Mouse (Mus musculus) stomach, embryonic 16.5 days (tissue): Measurements from ENCODE around the gene Adar. TPM values are rescaled to one million over a fixed set of nuclear protein-coding genes. Genes with fewer than 3 reads are reported as not detected.

Experiments
- ATAC-seq: fragments of 200-750 bp; cut with Nextera tagmentation; 2 replicates; pipeline ENCODE4 v1.8.0; 2017; ENCODE audit warnings: moderate number of reproducible peaks, moderate TSS enrichment; ENCODE audit not compliant: insufficient read depth, low FRiP score
- H3K27ac ChIP-seq: fragments of 300-500 bp; sonication (generic); 2 replicates; pipeline ENCODE4 v1.5.1; 2014; ENCODE audit warnings: low read length
- H3K27me3 ChIP-seq: fragments of 300-500 bp; sonication (generic); 2 replicates; pipeline ENCODE4 v1.6.1; 2014; ENCODE audit warnings: low read length, control low read depth, mixed read lengths; ENCODE audit not compliant: control insufficient read depth, insufficient read depth
- H3K36me3 ChIP-seq: fragments of 300-500 bp; sonication (generic); 2 replicates; pipeline ENCODE4 v1.6.1; 2014; ENCODE audit warnings: low read length; ENCODE audit not compliant: control insufficient read depth, insufficient read depth
- H3K4me1 ChIP-seq: fragments of 300-500 bp; sonication (generic); 2 replicates; pipeline ENCODE4 v1.6.1; 2014; ENCODE audit warnings: low read length, control low read depth, mixed read lengths; ENCODE audit not compliant: control insufficient read depth, insufficient read depth
- H3K4me2 ChIP-seq: fragments of 300-500 bp; sonication (generic); 2 replicates; pipeline ENCODE4 v1.6.1; 2014; ENCODE audit warnings: low read depth, low read length, mixed read lengths
- H3K4me3 ChIP-seq: fragments of 300-500 bp; sonication (generic); replicated peaks from 2 replicates; pipeline ENCODE4 v1.5.1; 2014; ENCODE audit warnings: mild to moderate bottlenecking, low read length
- H3K9ac ChIP-seq: fragments of 300-500 bp; sonication (generic); 2 replicates; pipeline ENCODE4 v1.6.1; 2014; ENCODE audit warnings: low read length
- H3K9me3 ChIP-seq: fragments of 300-500 bp; sonication (generic); replicated peaks from 2 replicates; pipeline ENCODE4 v1.6.1; 2016; ENCODE audit warnings: low read length, control low read depth; ENCODE audit not compliant: control insufficient read depth
- WGBS: fragments of 180-500 bp; shearing (Covaris S2); extraction: QIAGEN DNeasy Blood & Tissue Kit; methylation state at CpG from one replicate; pipeline ENCODE4 v1.1.7; 2014; 5-methylcytosine and 5-hydroxymethylcytosine counted together
- polyA plus RNA-seq: library from polyadenylated mRNA; unstranded; fragments of >200 nt; fragmentation: Nextera tagmentation; extraction: Ambion mirVana; gene quantifications from 2 replicates; pipeline ENCODE4 v1.2.1, GENCODE M21; 2015

Gene Adar
- polyA plus RNA-seq, 1 experiment from 2014 or later = 12.3 TPM

GRCm38 (mm10) chr3:89780102-89780501 lies 65.3 kb downstream of the Adar start:
- H3K27me3 ChIP-seq = no peaks in the 10 kb centered on the region
- ATAC-seq = no peak
- 82% methylated on average over 4 of the region's 4 CpGs for WGBS
- no peak overlapping the region for H3K4me2 ChIP-seq
- H3K36me3 ChIP-seq = peaks cover 41% of the 10 kb centered on the region
- no peak overlapping the region for H3K9ac ChIP-seq
- H3K27ac ChIP-seq = no peak overlapping the region
- H3K4me1 ChIP-seq = peaks cover 9% of the 10 kb centered on the region
- no peak overlapping the region for H3K4me3 ChIP-seq
- H3K9me3 ChIP-seq = no peaks in the 10 kb centered on the region

GRCm38 (mm10) chr3:89781640-89782039 lies 66.8 kb downstream of the Adar start:
- Histone ChIP-seq H3K9me3 (no peaks in the 10 kb centered on the region), H3K4me2 (no peak overlapping the region), H3K4me3 (no peak overlapping the region), H3K27me3 (no peaks in the 10 kb centered on the region), H3K27ac (no peak overlapping the region), H3K36me3 (peaks cover 41% of the 10 kb centered on the region), H3K4me1 (peaks cover 10% of the 10 kb centered on the region; the same call in 1 of the 2 replicates), H3K9ac (no peak overlapping the region)
- ATAC-seq = no peak
- 76% methylated on average over 5 of the region's 5 CpGs for WGBS

GRCm38 (mm10) chr3:89784991-89785753 lies 70.3 kb downstream of the Adar start:
- ATAC-seq = peak; percentile 80
- H3K9ac ChIP-seq = peak overlapping the region; percentile 42
- H3K4me3 ChIP-seq = peak overlapping the region; percentile 9; the same call in 1 of the 2 replicates
- peak overlapping the region; percentile 49 for H3K4me2 ChIP-seq
- WGBS = 15% methylated on average over 11 of the region's 11 CpGs
- H3K27me3 ChIP-seq = no peaks in the 10 kb centered on the region
- H3K36me3 ChIP-seq = peaks cover 27% of the 10 kb centered on the region
- peak overlapping the region; percentile 44 for H3K27ac ChIP-seq
- H3K9me3 ChIP-seq = no peaks in the 10 kb centered on the region
- H3K4me1 ChIP-seq = peaks cover 10% of the 10 kb centered on the region; the same call in 1 of the 2 replicates

- no peak overlapping the region for H3K27ac ChIP-seq
- no peak for ATAC-seq
- no peak overlapping the region for H3K9ac ChIP-seq
- H3K4me1 ChIP-seq = peaks cover 10% of the 10 kb centered on the region; the same call in 1 of the 2 replicates
- H3K4me3 ChIP-seq = no peak overlapping the region
- no peaks in the 10 kb centered on the region for H3K27me3 ChIP-seq
- no peaks in the 10 kb centered on the region for H3K9me3 ChIP-seq
- peaks cover 18% of the 10 kb centered on the region for H3K36me3 ChIP-seq
- WGBS = 87% methylated on average over 6 of the region's 6 CpGs
- H3K4me2 ChIP-seq = no peak overlapping the region
Observed at GRCm38 (mm10) chr3:89786275-89786674, 71.5 kb downstream of the Adar start.

GRCm38 (mm10) chr3:89788680-89789352 lies 74.0 kb downstream of the Adar start:
- WGBS = 75% methylated on average over 16 of the region's 16 CpGs
- no peak for ATAC-seq
- no peak overlapping the region for H3K9ac ChIP-seq

GRCm38 (mm10) chr3:89794616-89795015 lies 79.8 kb downstream of the Adar start:
- Histone ChIP-seq H3K9me3 (no peaks in the 10 kb centered on the region), H3K4me3 (no peak overlapping the region), H3K4me1 (0 out of 2 replicates have a peak, but pooled peaks cover 4% of the 10 kb centered on the region), H3K4me2 (no peak overlapping the region), H3K9ac (no peak overlapping the region), H3K27ac (no peak overlapping the region), H3K27me3 (no peaks in the 10 kb centered on the region), H3K36me3 (no peaks in the 10 kb centered on the region)
- ATAC-seq = no peak
- 67% methylated on average over 2 of the region's 2 CpGs for WGBS

More at GRCm38 (mm10) chr3:89788680-89789352, 74.0 kb downstream of the Adar start:
- H3K4me1 ChIP-seq = peaks cover 10% of the 10 kb centered on the region; the same call in 1 of the 2 replicates
- H3K4me2 ChIP-seq = no peak overlapping the region
- no peak overlapping the region for H3K27ac ChIP-seq
- no peaks in the 10 kb centered on the region for H3K27me3 ChIP-seq
- no peak overlapping the region for H3K4me3 ChIP-seq
- H3K9me3 ChIP-seq = no peaks in the 10 kb centered on the region
- 0 out of 2 replicates have a peak, but pooled peaks cover under 1% of the 10 kb centered on the region for H3K36me3 ChIP-seq

GRCm38 (mm10) chr3:89795746-89796145 lies 80.9 kb downstream of the Adar start:
- H3K9me3 ChIP-seq = no peaks in the 10 kb centered on the region
- no peak overlapping the region for H3K9ac ChIP-seq
- 62% methylated on average over 5 of the region's 5 CpGs for WGBS
- 0 out of 2 replicates have a peak, but pooled peaks cover 5% of the 10 kb centered on the region for H3K4me1 ChIP-seq
- H3K27ac ChIP-seq = no peak overlapping the region
- no peak overlapping the region for H3K4me3 ChIP-seq
- ATAC-seq = no peak
- H3K36me3 ChIP-seq = no peaks in the 10 kb centered on the region
- H3K4me2 ChIP-seq = no peak overlapping the region
- no peaks in the 10 kb centered on the region for H3K27me3 ChIP-seq

GRCm38 (mm10) chr3:89796358-89796757 lies 81.5 kb downstream of the Adar start:
- 39% methylated on average over 4 of the region's 4 CpGs for WGBS
- Histone ChIP-seq H3K4me2 (no peak overlapping the region), H3K9me3 (no peaks in the 10 kb centered on the region), H3K36me3 (no peaks in the 10 kb centered on the region), H3K4me1 (0 out of 2 replicates have a peak, but pooled peaks cover 5% of the 10 kb centered on the region), H3K27ac (no peak overlapping the region), H3K27me3 (no peaks in the 10 kb centered on the region), H3K9ac (no peak overlapping the region), H3K4me3 (no peak overlapping the region)
- 0 out of 2 replicates have a peak, but pooled peaks have one; percentile 21 for ATAC-seq

- Histone ChIP-seq H3K27ac (no peak overlapping the region), H3K9ac (no peak overlapping the region), H3K4me3 (no peak overlapping the region), H3K9me3 (no peaks in the 10 kb centered on the region), H3K4me1 (0 out of 2 replicates have a peak, but pooled peaks cover 5% of the 10 kb centered on the region), H3K27me3 (no peaks in the 10 kb centered on the region), H3K4me2 (no peak overlapping the region), H3K36me3 (no peaks in the 10 kb centered on the region)
- WGBS = 77% methylated on average over 3 of the region's 3 CpGs
- no peak for ATAC-seq
Observed at GRCm38 (mm10) chr3:89798518-89798917, 83.7 kb downstream of the Adar start.
